Mouse (Mus musculus): Measurements from ENCODE around the gene Ero1lb. TPM values are rescaled to one million over a fixed set of nuclear protein-coding genes. Genes with fewer than 3 reads are reported as not detected.

Ero1lb gene
- total RNA-seq (2021), result 1 to 10 TPM in 1 of 2 experiments, under 1 TPM in 1; 0.89 to 1.3 TPM
- long read RNA-seq, experiment 1, partial matches to known transcripts, result 0 of 1 reads
- long read RNA-seq, experiment 1, other reads (novel, unspliced or antisense), result 1 of 1 reads
- long read RNA-seq, experiment 2, result 0 reads

DNA sequence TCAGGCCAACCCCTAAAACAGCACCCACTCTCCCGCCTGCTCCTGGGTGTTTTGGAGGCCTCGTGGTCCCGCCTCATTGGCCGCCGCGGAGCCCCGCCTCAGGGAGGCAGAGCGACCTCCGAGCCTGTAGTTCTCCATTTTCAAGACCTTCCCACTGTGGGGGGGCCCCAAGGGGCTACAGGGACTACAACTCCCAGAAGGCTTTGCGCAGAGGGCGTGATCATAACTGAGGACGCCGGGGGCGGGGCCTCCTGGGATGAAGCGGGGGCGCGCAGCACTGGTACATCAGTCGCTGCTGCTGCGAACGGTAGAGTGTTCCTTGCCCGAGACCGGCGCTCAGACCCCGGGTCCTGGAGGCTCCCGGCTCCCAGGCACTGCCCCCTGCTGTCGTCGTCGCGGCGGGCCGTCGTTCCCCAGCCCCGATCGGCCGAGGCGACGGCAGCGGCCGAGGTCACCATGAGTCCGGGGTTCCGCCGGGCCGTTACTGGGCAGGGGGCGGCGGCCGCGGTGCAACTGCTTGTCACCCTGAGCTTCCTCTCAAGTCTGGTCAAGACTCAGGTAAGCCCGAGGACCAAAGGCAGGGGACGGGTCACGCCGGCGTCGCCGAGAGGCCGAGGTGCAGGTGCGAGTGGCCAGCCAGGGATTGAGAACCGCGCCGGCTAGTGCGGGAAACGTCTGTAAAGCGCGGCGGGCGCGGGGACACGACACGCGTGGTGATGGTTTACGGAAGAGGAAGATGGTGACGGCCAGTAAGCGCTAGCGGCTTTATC, at the start of gene Ero1lb:
TSS of gene Ero1lb (plus strand) at position 254 of the 770 bp plus-strand sequence.
- peak; percentile 98 for DNase-seq
- TF ChIP-seq CTCF (IDR thresholded peaks at IDR 0.05), result no peak
- Histone ChIP-seq H3K27ac (peak within 1 kb of the TSS; percentile 82), H3K4me3 (peak within 1 kb of the TSS; percentile 88)
- intact Hi-C loops (cut with DNase I), result loop anchor here (5.0 kb wide), 1 partner anchor 104 kb away; the partner anchor contains the start of gene Lgals8

DNA sequence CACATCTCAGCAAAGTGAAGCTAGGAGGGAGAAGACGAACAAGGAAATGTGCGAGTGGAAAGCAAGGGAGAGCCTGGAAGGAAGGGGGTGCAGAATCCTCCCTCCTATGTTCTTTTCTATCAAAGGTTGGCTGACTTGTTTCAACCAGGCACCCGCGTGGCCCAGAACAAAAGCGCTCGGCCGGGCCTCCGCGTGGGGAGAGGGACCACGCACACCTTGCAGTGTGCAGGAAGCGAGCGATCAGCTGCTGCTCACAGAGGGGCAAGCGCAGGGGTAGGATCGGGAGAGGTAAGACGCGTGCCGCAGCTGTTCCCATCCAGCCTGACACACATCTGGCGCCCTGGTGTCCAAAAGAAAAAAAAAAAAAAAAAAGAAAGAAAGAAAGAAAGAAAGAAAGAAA, 46.3 kb upstream of the Ero1lb start:
- Histone ChIP-seq H3K4me3 (peak overlapping the region; percentile 71), H3K27ac (no peak overlapping the region)
- TF ChIP-seq CTCF (IDR thresholded peaks at IDR 0.05), result no peak
- intact Hi-C loops (cut with DNase I), result no loop called here
- DNase-seq, result no peak

DNA sequence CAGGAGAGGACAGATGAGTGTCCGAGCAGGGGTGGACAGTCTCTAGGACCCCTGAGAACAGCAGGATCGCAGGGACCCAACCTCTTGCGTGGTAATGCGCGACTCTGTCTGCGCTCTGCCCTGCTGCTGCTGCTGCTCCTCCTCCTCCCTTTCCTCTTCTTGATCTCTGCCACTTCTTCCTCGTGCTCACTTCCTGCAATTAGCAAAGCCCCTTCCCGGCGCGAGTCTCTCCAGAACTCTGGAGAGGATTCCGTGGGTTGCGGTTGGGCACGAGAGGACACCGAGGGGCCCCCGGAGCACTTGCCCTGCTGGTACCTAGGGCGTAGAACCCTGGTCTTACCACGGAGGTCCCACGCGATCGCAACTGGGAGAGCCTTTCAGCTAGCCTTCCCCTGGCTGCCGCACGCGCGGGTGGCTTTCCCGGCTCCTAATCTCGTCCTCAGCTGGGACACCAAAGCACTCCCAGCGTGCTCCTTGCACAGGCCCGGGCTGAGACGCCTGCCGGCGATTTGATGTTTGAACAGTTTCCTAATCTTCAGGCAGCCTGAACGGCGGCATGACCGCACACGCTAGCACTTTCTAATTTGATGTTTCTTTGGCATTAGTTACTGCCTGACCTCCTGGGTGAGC, 45.6 kb upstream of the Ero1lb start, which contains the start of gene Edaradd:
TSS of gene Edaradd (minus strand) at position 484 of the 630 bp plus-strand sequence.
- TF ChIP-seq CTCF (IDR thresholded peaks at IDR 0.05), result peak; percentile 34
- peak; percentile 41 for DNase-seq
- intact Hi-C loops (cut with DNase I), result no loop called here
- H3K4me3 ChIP-seq, result peak within 1 kb of the TSS; percentile 71
- H3K27ac ChIP-seq, result 0 out of 2 replicates have a peak within 1 kb of the TSS, but pooled peaks have one; percentile 16

DNA sequence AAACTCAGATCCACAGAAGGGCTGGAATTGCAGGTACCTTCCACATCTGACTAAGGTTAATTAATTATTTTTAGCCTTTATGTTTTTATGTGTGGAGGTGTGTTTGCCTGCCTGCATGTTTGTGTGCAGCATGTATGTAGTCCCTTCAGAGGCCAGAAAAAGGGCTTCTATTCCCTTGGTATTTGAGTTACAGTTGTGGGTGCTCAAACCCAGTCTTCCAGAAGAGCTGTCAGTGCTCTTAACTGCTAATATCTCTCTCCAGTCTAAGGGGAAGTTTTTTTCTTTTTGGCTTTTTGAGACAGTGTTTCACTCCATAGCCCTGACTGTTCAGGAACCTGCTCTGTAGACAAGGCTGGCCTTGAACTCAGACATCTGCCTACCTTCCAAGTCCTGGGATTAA, 43.3 kb upstream of the Ero1lb start:
- DNase-seq, result no peak
- Histone ChIP-seq H3K4me3 (no peak overlapping the region), H3K27ac (no peak overlapping the region)
- TF ChIP-seq CTCF (IDR thresholded peaks at IDR 0.05), result no peak
- intact Hi-C loops (cut with DNase I), result no loop called here

DNA sequence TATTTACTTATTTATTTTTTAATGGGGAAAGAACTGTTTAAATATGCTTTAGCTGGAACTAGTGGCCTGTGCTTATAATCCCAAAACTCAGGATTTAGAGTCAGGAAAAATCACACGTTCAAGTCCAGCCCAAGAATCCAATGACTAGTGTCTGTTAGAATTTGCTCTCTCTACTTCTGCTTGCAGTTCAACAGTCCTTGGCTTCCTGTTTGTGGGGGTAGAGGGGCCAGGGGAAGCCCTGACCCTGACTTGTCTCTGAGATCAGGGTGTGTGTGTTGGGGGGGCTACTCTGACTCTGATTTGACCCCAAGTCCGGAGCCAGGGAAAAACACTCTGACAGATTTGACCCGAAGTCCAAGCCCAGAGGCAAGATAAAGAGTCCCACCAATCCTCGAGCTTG, 40.0 kb upstream of the Ero1lb start:
- intact Hi-C loops (cut with DNase I), result no loop called here
- TF ChIP-seq CTCF (IDR thresholded peaks at IDR 0.05), result no peak
- no peak for DNase-seq
- Histone ChIP-seq H3K27ac (no peak overlapping the region), H3K4me3 (no peak overlapping the region)

DNA sequence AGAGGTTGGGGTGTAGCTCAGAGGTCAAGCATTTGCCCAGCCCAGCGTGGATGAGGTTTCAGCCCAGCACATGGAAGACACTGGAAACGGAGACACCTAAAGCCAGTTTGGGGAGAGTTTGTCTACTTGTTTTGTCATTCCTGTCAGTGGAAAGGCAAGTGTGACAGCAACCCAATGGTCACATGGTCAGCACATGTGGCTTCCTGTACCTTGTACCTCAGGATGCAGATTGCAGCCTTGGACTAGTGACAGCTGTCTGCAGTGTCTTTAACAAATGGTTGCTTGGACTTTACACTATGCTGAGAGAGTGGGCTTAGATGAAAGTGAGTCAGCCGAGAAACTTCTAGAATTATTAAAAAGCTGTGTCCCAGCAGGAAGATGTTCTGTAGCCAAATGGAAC, 31.0 kb upstream of the Ero1lb start:
- Histone ChIP-seq H3K27ac (no peak overlapping the region), H3K4me3 (no peak overlapping the region)
- intact Hi-C loops (cut with DNase I), result loop anchor here (5.0 kb wide), 1 partner anchor 62 kb away; no protein-coding TSS in a partner anchor
- DNase-seq, result no peak
- TF ChIP-seq CTCF (IDR thresholded peaks at IDR 0.05), result no peak

DNA sequence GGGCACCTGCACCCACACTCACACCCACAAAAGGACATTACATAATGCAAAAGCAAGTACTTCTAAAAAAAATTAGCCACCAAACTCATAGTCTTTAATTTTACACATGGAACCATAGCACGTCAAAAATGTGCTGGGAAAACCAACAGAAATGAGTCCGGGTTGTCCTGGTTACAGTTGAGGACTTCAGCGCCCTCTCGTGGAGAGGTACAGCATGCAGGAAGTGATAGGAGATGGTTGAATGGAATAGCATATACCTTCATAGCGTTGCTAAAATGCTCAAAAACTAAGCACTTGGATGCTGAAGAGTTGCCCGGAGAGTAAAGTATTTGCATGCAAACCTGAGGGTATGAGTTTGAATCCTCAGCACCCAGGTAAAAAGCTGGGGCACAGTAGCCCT, 27.7 kb upstream of the Ero1lb start:
- peak; percentile 42 for DNase-seq
- no peak overlapping the region for H3K4me3 ChIP-seq
- H3K27ac ChIP-seq, result no peak overlapping the region
- intact Hi-C loops (cut with DNase I), result loop anchor here (5.0 kb wide), 1 partner anchor 66 kb away; no protein-coding TSS in a partner anchor
- TF ChIP-seq CTCF (IDR thresholded peaks at IDR 0.05), result peak; percentile 64

DNA sequence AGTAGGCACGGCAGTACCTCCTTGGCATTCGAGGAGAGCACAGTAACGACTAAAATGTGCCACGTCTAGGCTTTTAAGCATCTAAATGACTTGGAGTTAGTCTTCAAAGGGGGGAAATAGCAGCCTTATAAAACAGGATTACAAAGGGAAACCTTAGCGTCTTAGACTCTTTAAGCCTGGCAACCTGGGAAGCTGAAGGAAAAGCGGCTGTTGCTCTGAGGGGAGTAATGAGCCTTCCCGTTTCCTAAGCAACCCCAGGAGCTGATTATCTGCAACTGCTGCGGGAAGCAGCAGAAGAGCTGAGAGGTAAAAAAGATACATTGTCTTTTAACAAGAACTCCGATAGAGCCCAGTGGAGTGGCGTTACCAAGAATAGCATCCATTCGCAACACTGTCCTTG, 26.0 kb upstream of the Ero1lb start:
- no peak for TF ChIP-seq CTCF (IDR thresholded peaks at IDR 0.05)
- no peak for DNase-seq
- Histone ChIP-seq H3K27ac (no peak overlapping the region), H3K4me3 (no peak overlapping the region)
- intact Hi-C loops (cut with DNase I), result loop anchor here (5.0 kb wide), 1 partner anchor 67 kb away; no protein-coding TSS in a partner anchor

DNA sequence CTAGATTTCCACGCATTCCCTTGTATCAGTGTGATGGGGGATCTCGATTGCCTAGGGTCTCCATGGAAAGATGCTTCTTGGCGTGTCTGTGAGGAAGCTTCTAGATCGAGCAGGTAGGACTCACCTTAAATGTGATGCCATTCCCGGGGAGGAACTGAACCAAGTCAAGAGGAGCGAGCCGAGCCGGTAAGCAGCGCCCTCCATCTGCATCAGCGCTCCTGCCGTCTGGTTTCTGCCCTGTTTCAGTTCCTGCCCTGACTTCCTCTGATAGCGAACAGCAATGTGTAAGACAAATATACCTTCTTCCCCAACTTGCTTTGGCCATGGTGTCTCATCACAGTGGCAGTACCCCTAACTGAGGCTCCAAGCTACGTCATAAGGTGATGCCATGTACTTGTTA, 25.6 kb upstream of the Ero1lb start:
- DNase-seq, result no peak
- no peak overlapping the region for H3K4me3 ChIP-seq
- no peak for TF ChIP-seq CTCF (IDR thresholded peaks at IDR 0.05)
- intact Hi-C loops (cut with DNase I), result no loop called here
- H3K27ac ChIP-seq, result no peak overlapping the region

DNA sequence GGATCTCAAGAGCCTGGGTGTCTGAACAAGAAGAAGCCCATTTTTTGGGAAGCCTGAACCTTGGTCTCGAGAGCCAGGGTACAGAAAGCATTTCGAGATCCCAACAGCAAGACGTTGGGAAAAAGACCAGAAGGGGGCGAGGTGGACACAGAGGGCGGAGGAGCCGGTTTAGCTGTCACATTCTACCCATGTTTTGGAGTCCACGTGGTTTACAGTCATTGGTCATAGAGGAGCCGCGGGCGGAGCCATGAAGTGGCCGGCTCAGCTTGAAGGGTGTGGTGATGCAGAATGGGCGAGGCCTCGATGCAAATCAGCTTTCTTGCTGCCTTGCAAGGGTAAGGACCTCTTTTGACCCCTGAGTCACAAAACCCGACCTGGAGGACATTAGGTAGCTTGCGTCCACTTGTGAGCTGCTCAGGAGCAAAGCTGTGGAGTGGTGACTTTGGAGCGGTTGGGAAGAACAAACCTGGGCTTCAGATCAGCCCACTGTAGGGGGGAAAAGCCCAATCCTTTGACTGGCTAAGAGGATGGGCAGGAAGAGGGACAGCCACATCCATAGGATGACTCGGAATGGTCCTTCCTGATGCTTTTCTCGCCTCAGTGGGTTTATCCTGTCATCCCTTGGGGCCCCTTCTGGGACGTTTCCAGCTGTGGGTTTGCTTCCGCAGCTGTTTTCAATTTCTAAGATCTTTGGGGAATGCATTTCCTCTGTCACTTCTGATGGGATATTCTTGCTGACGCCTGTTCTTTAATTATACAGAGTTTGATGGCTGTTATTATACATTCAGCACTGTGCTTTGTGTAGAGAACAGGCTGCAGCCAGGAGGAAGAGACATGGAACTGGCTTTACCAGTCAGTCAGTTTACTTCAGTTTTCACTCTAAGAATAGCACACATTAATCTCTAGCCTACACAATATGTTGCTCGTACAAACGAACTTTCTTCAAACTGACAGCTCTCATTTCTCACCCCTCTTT, 23.4 kb upstream of the Ero1lb start:
- H3K4me3 ChIP-seq, result peak overlapping the region; percentile 28
- intact Hi-C loops (cut with DNase I), result no loop called here
- peak; percentile 22; the same call in 1 of the 2 replicates for TF ChIP-seq CTCF (IDR thresholded peaks at IDR 0.05)
- DNase-seq, result peak; percentile 39
- no peak overlapping the region for H3K27ac ChIP-seq

DNA sequence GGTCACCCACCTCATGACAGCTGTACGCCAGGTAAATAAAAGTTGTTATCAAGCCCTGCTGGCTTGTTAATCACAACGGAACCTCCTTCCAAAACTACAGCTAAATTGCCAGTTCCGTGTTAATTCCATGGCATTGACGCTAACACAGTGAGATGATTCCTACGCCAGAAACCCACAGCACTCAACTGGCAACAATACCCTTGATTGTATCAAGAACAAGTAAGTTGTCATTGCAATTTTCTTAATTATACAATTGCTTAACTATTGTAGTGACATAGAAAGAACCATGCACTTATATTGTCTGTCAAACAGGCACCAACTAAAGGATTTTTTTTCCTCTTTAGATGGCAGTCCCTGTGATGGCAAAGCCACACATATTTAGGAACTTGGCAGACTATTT, 22.4 kb upstream of the Ero1lb start:
- no peak for TF ChIP-seq CTCF (IDR thresholded peaks at IDR 0.05)
- Histone ChIP-seq H3K27ac (no peak overlapping the region), H3K4me3 (no peak overlapping the region)
- intact Hi-C loops (cut with DNase I), result no loop called here
- no peak for DNase-seq
